Mouse (Mus musculus) MEL (cell line): ENCODE results near the gene Brd9.

ENCODE experiments used
- CTCF ChIP-seq, 3 experiments: IDR thresholded peaks in 2 of 3; conservative IDR thresholded peaks in 1 of 3; 2 replicates each; pipeline ENCODE4 v1.5.1; 2011 to 2012; ENCODE audit warnings: low read length in 3 of 3, low read depth in 2 of 3, mild to moderate bottlenecking in 2 of 3, improper control_type of control experiment in 1 of 3, inconsistent platforms in 1 of 3, mixed read lengths in 1 of 3, moderate library complexity in 1 of 3; ENCODE audit not compliant: control insufficient read depth in 1 of 3, insufficient read depth in 1 of 3, poor library complexity in 1 of 3, severe bottlenecking in 1 of 3
- POLR2A ChIP-seq, 2 experiments: IDR thresholded peaks; 2 replicates each; pipeline ENCODE4 v1.6.1; 2011 to 2012; ENCODE audit warnings: low read length in 2 of 2, mild to moderate bottlenecking in 2 of 2, control low read depth in 1 of 2, improper control_type of control experiment in 1 of 2, low read depth in 1 of 2, moderate library complexity in 1 of 2; ENCODE audit not compliant: control insufficient read depth in 1 of 2, insufficient read depth in 1 of 2, poor library complexity in 1 of 2

GRCm38 (mm10) chr13:73936938-73937320 lies 682 bp upstream of the Brd9 start:
- no peak for TF ChIP-seq POLR2A (IDR thresholded peaks at IDR 0.05; ENCODE audit: control insufficient read depth in 1 of 2, insufficient read depth in 1 of 2, low read depth in 1 of 2, low read length in 2 of 2, poor library complexity in 1 of 2)
- TF ChIP-seq CTCF (IDR thresholded peaks at IDR 0.05 in 2 of 3, conservative IDR thresholded peaks at IDR 0.05 in 1 of 3; ENCODE audit: control insufficient read depth in 1 of 3, insufficient read depth in 1 of 3, low read depth in 2 of 3, low read length in 3 of 3, poor library complexity in 1 of 3, severe bottlenecking in 1 of 3) = no peak
